Mouse (Mus musculus) hindbrain, embryonic 12.5 days (tissue): Measurements from ENCODE around the gene Rasgef1c. TPM values are rescaled to one million over a fixed set of nuclear protein-coding genes. Genes with fewer than 3 reads are reported as not detected.
A peak's percentile ranks its signal among the peaks of the same experiment; 100 is the strongest.

Experiments used
- ATAC-seq: fragments of 200-750 bp; cut with Nextera tagmentation; 2 replicates; pipeline ENCODE4 v1.8.0; 2017; ENCODE audit warnings: moderate TSS enrichment; ENCODE audit not compliant: low FRiP score
- H3K27ac ChIP-seq: fragments of 300-500 bp; sonication (generic); 2 replicates; pipeline ENCODE4 v1.5.1; 2016; ENCODE audit warnings: mild to moderate bottlenecking
- H3K27me3 ChIP-seq: fragments of 300-500 bp; sonication (generic); 2 replicates; pipeline ENCODE4 v1.6.1; 2016; ENCODE audit warnings: mild to moderate bottlenecking
- H3K36me3 ChIP-seq: fragments of 300-500 bp; sonication (generic); 2 replicates; pipeline ENCODE4 v1.6.1; 2016; ENCODE audit warnings: mild to moderate bottlenecking
- H3K4me1 ChIP-seq: fragments of 300-500 bp; sonication (generic); 2 replicates; pipeline ENCODE4 v1.6.1; 2016
- H3K4me2 ChIP-seq: fragments of 300-500 bp; sonication (generic); replicated peaks from 2 replicates; pipeline ENCODE4 v1.6.1; 2016; ENCODE audit warnings: mild to moderate bottlenecking
- H3K4me3 ChIP-seq: fragments of 300-500 bp; sonication (generic); 2 replicates; pipeline ENCODE4 v1.5.1; 2016; ENCODE audit warnings: mild to moderate bottlenecking
- H3K9ac ChIP-seq: fragments of 300-500 bp; sonication (generic); 2 replicates; pipeline ENCODE4 v1.6.1; 2016; ENCODE audit warnings: mild to moderate bottlenecking, moderate library complexity
- H3K9me3 ChIP-seq: fragments of 300-500 bp; sonication (generic); replicated peaks from 2 replicates; pipeline ENCODE4 v1.6.1; 2016; ENCODE audit warnings: mild to moderate bottlenecking
- WGBS: fragments of 180-500 bp; shearing (Covaris S2); methylation state at CpG from one replicate; pipeline ENCODE4 v1.1.7; 2016; 5-methylcytosine and 5-hydroxymethylcytosine counted together
- polyA plus RNA-seq: library from polyadenylated mRNA; unstranded; fragments of >200 nt; fragmentation: Nextera tagmentation; extraction: Ambion mirVana; gene quantifications from 2 replicates; pipeline ENCODE4 v1.2.1, GENCODE M21; 2016

Rasgef1c gene
- 5.3 and 6.7 TPM in 2 replicates for polyA plus RNA-seq

GRCm38 (mm10) chr11:49901659-49902458 is at the start of gene Rasgef1c:
TSS of gene Rasgef1c (plus strand) at chr11:49901835.
- H3K4me2 ChIP-seq = peak within 1 kb of the TSS; percentile 100
- peaks cover 8% of the 10 kb centered on the region; the same call in 1 of the 2 replicates for H3K9me3 ChIP-seq
- H3K4me3 ChIP-seq = peak within 1 kb of the TSS; percentile 74
- H3K9ac ChIP-seq = peak within 1 kb of the TSS; percentile 78
- H3K4me1 ChIP-seq = peaks cover 6% of the 10 kb centered on the region
- H3K27ac ChIP-seq = no peak within 1 kb of the TSS
- ATAC-seq = peak; percentile 89
- 3% methylated on average over 92 of the region's 99 CpGs for WGBS
- H3K27me3 ChIP-seq = peaks cover 41% of the 10 kb centered on the region
- no peaks in the 10 kb centered on the region for H3K36me3 ChIP-seq

DNA sequence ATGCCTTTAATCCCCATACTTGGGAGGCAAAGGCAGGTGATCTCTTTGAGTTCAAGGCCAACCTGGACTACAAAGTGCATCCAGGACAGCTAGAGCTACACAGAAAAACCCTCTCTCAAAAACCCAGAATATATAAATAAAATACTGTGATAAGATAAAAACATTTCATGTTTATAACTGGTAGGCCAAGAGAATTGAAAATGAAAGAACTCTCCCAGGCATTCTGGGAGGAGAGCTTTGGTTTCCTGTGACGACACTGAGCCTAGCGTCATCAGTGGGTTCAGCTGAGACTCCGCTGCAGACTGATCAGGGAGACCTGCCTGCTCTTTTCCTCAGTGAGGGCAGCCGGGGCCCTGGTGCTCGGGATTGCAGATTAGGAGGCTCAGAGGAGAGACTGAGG is 46.5 kb upstream of the Rasgef1c start:
- Histone ChIP-seq H3K27me3 (no peaks in the 10 kb centered on the region), H3K27ac (no peak overlapping the region), H3K4me2 (no peak overlapping the region), H3K4me1 (no peaks in the 10 kb centered on the region), H3K36me3 (peaks cover 28% of the 10 kb centered on the region), H3K9ac (no peak overlapping the region), H3K9me3 (no peaks in the 10 kb centered on the region), H3K4me3 (no peak overlapping the region)
- no peak for ATAC-seq
- 77% methylated on average over 5 of the region's 5 CpGs for WGBS

DNA sequence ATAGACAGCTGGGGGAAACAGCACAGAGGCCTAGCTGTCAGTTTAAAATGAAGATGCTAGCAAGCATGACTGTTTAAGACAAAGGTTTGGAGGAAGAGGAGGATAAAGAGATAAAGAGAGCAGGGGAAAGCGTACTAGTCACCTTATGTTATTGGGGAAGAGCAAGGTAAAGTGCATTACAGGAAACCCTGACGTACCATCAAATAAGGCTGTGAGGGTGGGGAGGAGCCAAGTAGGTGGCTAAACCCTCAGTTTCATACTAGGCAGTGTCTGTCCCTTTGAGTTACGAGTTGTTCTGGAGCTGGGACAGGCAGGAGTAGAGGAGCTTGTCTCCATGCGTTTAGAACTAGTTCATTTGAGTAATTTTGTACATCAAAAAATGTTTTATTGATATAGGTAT is 40.5 kb upstream of the Rasgef1c start:
- ATAC-seq = no peak

GRCm38 (mm10) chr11:49863926-49864325 is 37.7 kb upstream of the Rasgef1c start:
- Histone ChIP-seq H3K9me3 (no peaks in the 10 kb centered on the region), H3K9ac (no peak overlapping the region), H3K36me3 (peaks cover 13% of the 10 kb centered on the region; the same call in 1 of the 2 replicates), H3K4me1 (no peaks in the 10 kb centered on the region), H3K4me2 (no peak overlapping the region), H3K27ac (no peak overlapping the region), H3K27me3 (no peaks in the 10 kb centered on the region), H3K4me3 (no peak overlapping the region)
- no peak for ATAC-seq

More for the DNA sequence above, 40.5 kb upstream of the Rasgef1c start:
- Histone ChIP-seq H3K9me3 (no peaks in the 10 kb centered on the region), H3K9ac (no peak overlapping the region), H3K4me1 (no peaks in the 10 kb centered on the region), H3K27me3 (no peaks in the 10 kb centered on the region), H3K27ac (no peak overlapping the region), H3K36me3 (peaks cover 15% of the 10 kb centered on the region), H3K4me2 (no peak overlapping the region), H3K4me3 (no peak overlapping the region)
- 90% methylated on average over 4 of the region's 4 CpGs for WGBS

GRCm38 (mm10) chr11:49867320-49867719 is 34.3 kb upstream of the Rasgef1c start:
- H3K27ac ChIP-seq = no peak overlapping the region
- H3K4me3 ChIP-seq = no peak overlapping the region
- no peaks in the 10 kb centered on the region for H3K27me3 ChIP-seq
- H3K4me1 ChIP-seq = no peaks in the 10 kb centered on the region
- no peak overlapping the region for H3K9ac ChIP-seq
- H3K36me3 ChIP-seq = peaks cover 23% of the 10 kb centered on the region
- no peak for ATAC-seq
- 86% methylated on average over 5 of the region's 5 CpGs for WGBS
- no peaks in the 10 kb centered on the region for H3K9me3 ChIP-seq
- H3K4me2 ChIP-seq = no peak overlapping the region

GRCm38 (mm10) chr11:49869762-49870161 is 31.9 kb upstream of the Rasgef1c start:
- H3K9me3 ChIP-seq = no peaks in the 10 kb centered on the region
- no peak overlapping the region for H3K27ac ChIP-seq
- ATAC-seq = 0 out of 2 replicates have a peak, but pooled peaks have one; percentile 58
- no peak overlapping the region for H3K9ac ChIP-seq
- H3K4me1 ChIP-seq = no peaks in the 10 kb centered on the region
- no peaks in the 10 kb centered on the region for H3K27me3 ChIP-seq
- peaks cover 35% of the 10 kb centered on the region for H3K36me3 ChIP-seq
- H3K4me2 ChIP-seq = no peak overlapping the region
- H3K4me3 ChIP-seq = no peak overlapping the region

- Histone ChIP-seq H3K27ac (no peak overlapping the region), H3K9me3 (no peaks in the 10 kb centered on the region), H3K4me1 (0 out of 2 replicates have a peak, but pooled peaks cover under 1% of the 10 kb centered on the region), H3K9ac (no peak overlapping the region), H3K4me2 (no peak overlapping the region), H3K27me3 (no peaks in the 10 kb centered on the region), H3K36me3 (peaks cover 35% of the 10 kb centered on the region), H3K4me3 (no peak overlapping the region)
- ATAC-seq = peak; percentile 46; the same call in 1 of the 2 replicates
- 60% methylated on average over 6 of the region's 6 CpGs for WGBS
These were observed 29.7 kb upstream of the Rasgef1c start for GRCm38 (mm10) chr11:49871914-49872313.

- no peaks in the 10 kb centered on the region for H3K9me3 ChIP-seq
- peaks cover 35% of the 10 kb centered on the region for H3K36me3 ChIP-seq
- no peak overlapping the region for H3K4me3 ChIP-seq
- no peaks in the 10 kb centered on the region for H3K27me3 ChIP-seq
- no peak overlapping the region for H3K27ac ChIP-seq
- H3K4me1 ChIP-seq = peaks cover 8% of the 10 kb centered on the region; the same call in 1 of the 2 replicates
- no peak overlapping the region for H3K4me2 ChIP-seq
- ATAC-seq = no peak
- no peak overlapping the region for H3K9ac ChIP-seq
- 94% methylated on average over 6 of the region's 6 CpGs for WGBS
These were observed 28.9 kb upstream of the Rasgef1c start for GRCm38 (mm10) chr11:49872779-49873178.

DNA sequence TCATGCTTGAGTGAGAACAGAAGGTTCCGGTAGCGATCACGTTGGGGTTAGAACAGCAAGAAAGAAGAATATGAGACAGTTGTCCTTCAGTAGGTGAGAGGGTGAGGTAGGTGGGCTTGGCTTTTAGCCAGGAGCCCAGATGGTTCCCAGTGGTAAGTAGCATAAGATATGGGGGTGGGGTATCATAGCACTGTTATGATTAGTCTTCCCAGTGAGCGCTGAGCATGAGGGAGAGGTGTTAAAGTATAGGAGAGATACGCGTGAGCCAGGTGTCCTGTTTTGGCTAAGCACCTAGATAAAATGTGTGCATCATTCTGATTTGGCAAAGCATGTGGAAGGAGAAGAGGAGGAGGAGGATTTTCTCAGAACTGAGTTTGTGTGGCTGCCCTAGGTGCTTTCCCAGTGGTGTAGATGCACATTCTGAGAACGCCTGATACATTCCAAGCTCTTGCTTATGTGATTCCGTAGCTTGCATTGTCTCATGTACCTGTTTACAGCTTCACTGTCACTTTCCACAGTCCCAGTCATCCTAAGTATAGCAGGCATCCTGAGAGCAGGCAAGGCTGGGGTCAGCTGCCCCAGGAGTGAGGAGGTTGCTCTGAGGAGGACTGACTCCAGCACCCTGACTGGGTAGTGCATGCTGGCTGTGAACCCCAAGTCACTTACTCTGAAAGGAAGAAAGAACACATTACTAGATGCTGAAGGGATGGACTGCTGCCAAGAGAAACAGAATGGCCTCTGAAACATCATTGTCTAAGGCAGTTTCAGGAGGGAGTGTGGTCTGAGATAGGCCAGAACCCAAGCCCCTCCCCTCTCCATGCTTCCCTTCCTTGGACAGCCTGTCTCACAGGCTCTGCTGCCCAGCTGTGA is 24.5 kb upstream of the Rasgef1c start:
- Histone ChIP-seq H3K4me1 (peaks cover 8% of the 10 kb centered on the region; the same call in 1 of the 2 replicates), H3K9ac (no peak overlapping the region), H3K27ac (peak overlapping the region; percentile 32; the same call in 1 of the 2 replicates), H3K36me3 (peaks cover 50% of the 10 kb centered on the region), H3K27me3 (no peaks in the 10 kb centered on the region), H3K4me3 (no peak overlapping the region), H3K9me3 (no peaks in the 10 kb centered on the region), H3K4me2 (no peak overlapping the region)
- 89% methylated on average over 8 of the region's 8 CpGs for WGBS
- no peak for ATAC-seq

DNA sequence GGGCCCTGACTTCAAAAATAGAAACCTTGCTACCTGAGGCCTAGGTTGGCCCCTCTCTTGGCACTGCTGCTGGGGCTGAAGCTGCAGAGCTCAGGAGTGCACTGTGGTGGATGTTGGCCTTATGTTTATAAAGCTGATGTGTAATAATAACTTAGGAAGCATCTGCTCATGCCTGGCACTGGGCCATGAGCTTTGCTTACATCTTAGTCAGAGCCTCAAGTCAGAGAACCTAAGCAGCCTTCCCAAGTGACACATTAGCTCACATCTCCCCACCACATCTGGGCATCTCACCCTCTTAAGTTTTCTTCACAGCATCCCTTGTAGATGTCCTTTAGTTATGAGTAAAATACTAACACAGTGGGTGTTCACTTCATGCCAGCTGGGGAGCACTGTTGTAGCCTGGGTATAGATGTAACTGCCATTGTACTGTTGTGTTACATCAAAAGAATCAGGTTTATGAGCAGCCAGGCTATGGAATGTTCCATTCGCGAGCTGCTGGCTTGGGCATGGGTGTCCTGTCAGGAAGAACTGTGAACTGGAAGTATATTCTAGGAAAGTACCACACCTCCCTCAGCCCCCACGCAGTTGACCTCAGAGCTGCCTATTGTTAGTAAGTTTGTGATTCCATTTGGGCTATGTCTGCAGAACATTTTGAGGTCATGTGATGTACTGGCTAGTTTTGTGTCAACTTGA is 21.5 kb upstream of the Rasgef1c start:
- 93% methylated on average over 3 of the region's 3 CpGs for WGBS
- H3K4me1 ChIP-seq = peaks cover 8% of the 10 kb centered on the region; the same call in 1 of the 2 replicates
- H3K4me3 ChIP-seq = no peak overlapping the region
- no peak overlapping the region for H3K9ac ChIP-seq
- H3K27ac ChIP-seq = no peak overlapping the region
- ATAC-seq = no peak
- H3K27me3 ChIP-seq = no peaks in the 10 kb centered on the region
- no peak overlapping the region for H3K4me2 ChIP-seq
- no peaks in the 10 kb centered on the region for H3K9me3 ChIP-seq
- H3K36me3 ChIP-seq = peaks cover 46% of the 10 kb centered on the region

GRCm38 (mm10) chr11:49883394-49883793 is 18.2 kb upstream of the Rasgef1c start:
- no peak overlapping the region for H3K9ac ChIP-seq
- no peak overlapping the region for H3K4me2 ChIP-seq
- WGBS = 91% methylated on average over 3 of the region's 3 CpGs
- H3K4me3 ChIP-seq = no peak overlapping the region
- no peak overlapping the region for H3K27ac ChIP-seq
- no peaks in the 10 kb centered on the region for H3K9me3 ChIP-seq
- H3K27me3 ChIP-seq = no peaks in the 10 kb centered on the region
- no peaks in the 10 kb centered on the region for H3K4me1 ChIP-seq
- ATAC-seq = no peak
- H3K36me3 ChIP-seq = peaks cover 59% of the 10 kb centered on the region

GRCm38 (mm10) chr11:49888469-49888868 is 13.2 kb upstream of the Rasgef1c start:
- H3K9ac ChIP-seq = no peak overlapping the region
- ATAC-seq = no peak
- 72% methylated on average over 5 of the region's 5 CpGs for WGBS
- peaks cover 29% of the 10 kb centered on the region for H3K36me3 ChIP-seq
- H3K4me3 ChIP-seq = no peak overlapping the region
- H3K4me2 ChIP-seq = no peak overlapping the region
- no peaks in the 10 kb centered on the region for H3K4me1 ChIP-seq
- no peaks in the 10 kb centered on the region for H3K27me3 ChIP-seq
- H3K9me3 ChIP-seq = no peaks in the 10 kb centered on the region
- no peak overlapping the region for H3K27ac ChIP-seq
